Mouse (Mus musculus): ENCODE results near the gene Coa4. TPM values are rescaled to one million over a fixed set of nuclear protein-coding genes. Genes with fewer than 3 reads are reported as not detected.
A peak's percentile ranks its signal among the peaks of the same experiment; 100 is the strongest.

Gene Coa4
- 7.8 and 12.1 TPM in 2 replicates for total RNA-seq (2017)

- ATAC-seq (replicated peaks in 1 of 2; ENCODE audit: insufficient read depth in 1 of 2, low FRiP score in 2 of 2, low TSS enrichment in 1 of 2, low read depth in 1 of 2, poor library complexity in 2 of 2, severe bottlenecking in 2 of 2), result peak; percentile 97 to 98
Measured at GRCm38 (mm10) chr7:100536804-100537518, at the start of gene Coa4. Coa4 (plus strand) TSS chr7:100537071.

- ATAC-seq (replicated peaks in 1 of 2; ENCODE audit: insufficient read depth in 1 of 2, low FRiP score in 2 of 2, low TSS enrichment in 1 of 2, low read depth in 1 of 2, poor library complexity in 2 of 2, severe bottlenecking in 2 of 2), result no peak
Measured at GRCm38 (mm10) chr7:100487301-100487700, 49.6 kb upstream of the Coa4 start.

GRCm38 (mm10) chr7:100488474-100489048 is 48.3 kb upstream of the Coa4 start:
- no peak for ATAC-seq (replicated peaks in 1 of 2; ENCODE audit: insufficient read depth in 1 of 2, low FRiP score in 2 of 2, low TSS enrichment in 1 of 2, low read depth in 1 of 2, poor library complexity in 2 of 2, severe bottlenecking in 2 of 2)

GRCm38 (mm10) chr7:100492391-100493116 is 44.3 kb upstream of the Coa4 start:
- peak in 1 of 2 experiments; percentile 3; a peak in 2 of 4 replicates for ATAC-seq (replicated peaks in 1 of 2; ENCODE audit: insufficient read depth in 1 of 2, low FRiP score in 2 of 2, low TSS enrichment in 1 of 2, low read depth in 1 of 2, poor library complexity in 2 of 2, severe bottlenecking in 2 of 2)

- peak; percentile 76 for ATAC-seq (replicated peaks in 1 of 2; ENCODE audit: insufficient read depth in 1 of 2, low FRiP score in 2 of 2, low TSS enrichment in 1 of 2, low read depth in 1 of 2, poor library complexity in 2 of 2, severe bottlenecking in 2 of 2)
Measured at GRCm38 (mm10) chr7:100493117-100493483, 43.8 kb upstream of the Coa4 start, which contains the start of gene Ucp2. Ucp2 (plus strand) TSS chr7:100493337.

- peak in 1 of 2 experiments; percentile 3; a peak in 1 of 4 replicates for ATAC-seq (replicated peaks in 1 of 2; ENCODE audit: insufficient read depth in 1 of 2, low FRiP score in 2 of 2, low TSS enrichment in 1 of 2, low read depth in 1 of 2, poor library complexity in 2 of 2, severe bottlenecking in 2 of 2)
Measured at GRCm38 (mm10) chr7:100493484-100494414, 43.1 kb upstream of the Coa4 start.

GRCm38 (mm10) chr7:100494415-100494831 is 42.4 kb upstream of the Coa4 start:
- ATAC-seq (replicated peaks in 1 of 2; ENCODE audit: insufficient read depth in 1 of 2, low FRiP score in 2 of 2, low TSS enrichment in 1 of 2, low read depth in 1 of 2, poor library complexity in 2 of 2, severe bottlenecking in 2 of 2), result no peak

GRCm38 (mm10) chr7:100495042-100495441 is 41.8 kb upstream of the Coa4 start:
- no peak for ATAC-seq (replicated peaks in 1 of 2; ENCODE audit: insufficient read depth in 1 of 2, low FRiP score in 2 of 2, low TSS enrichment in 1 of 2, low read depth in 1 of 2, poor library complexity in 2 of 2, severe bottlenecking in 2 of 2)

- peak; percentile 69 to 80 for ATAC-seq (replicated peaks in 1 of 2; ENCODE audit: insufficient read depth in 1 of 2, low FRiP score in 2 of 2, low TSS enrichment in 1 of 2, low read depth in 1 of 2, poor library complexity in 2 of 2, severe bottlenecking in 2 of 2)
Measured at GRCm38 (mm10) chr7:100495581-100496251, 41.2 kb upstream of the Coa4 start.

GRCm38 (mm10) chr7:100496371-100496770 is 40.5 kb upstream of the Coa4 start:
- ATAC-seq (replicated peaks in 1 of 2; ENCODE audit: insufficient read depth in 1 of 2, low FRiP score in 2 of 2, low TSS enrichment in 1 of 2, low read depth in 1 of 2, poor library complexity in 2 of 2, severe bottlenecking in 2 of 2), result no peak

- no peak for ATAC-seq (replicated peaks in 1 of 2; ENCODE audit: insufficient read depth in 1 of 2, low FRiP score in 2 of 2, low TSS enrichment in 1 of 2, low read depth in 1 of 2, poor library complexity in 2 of 2, severe bottlenecking in 2 of 2)
Measured at GRCm38 (mm10) chr7:100496791-100497190, 40.1 kb upstream of the Coa4 start.

- ATAC-seq (replicated peaks in 1 of 2; ENCODE audit: insufficient read depth in 1 of 2, low FRiP score in 2 of 2, low TSS enrichment in 1 of 2, low read depth in 1 of 2, poor library complexity in 2 of 2, severe bottlenecking in 2 of 2), result no peak
Measured at GRCm38 (mm10) chr7:100497402-100497801, 39.5 kb upstream of the Coa4 start.

GRCm38 (mm10) chr7:100497982-100498381 is 38.9 kb upstream of the Coa4 start:
- ATAC-seq (replicated peaks in 1 of 2; ENCODE audit: insufficient read depth in 1 of 2, low FRiP score in 2 of 2, low TSS enrichment in 1 of 2, low read depth in 1 of 2, poor library complexity in 2 of 2, severe bottlenecking in 2 of 2), result no peak

GRCm38 (mm10) chr7:100499465-100499864 is 37.4 kb upstream of the Coa4 start:
- ATAC-seq (replicated peaks in 1 of 2; ENCODE audit: insufficient read depth in 1 of 2, low FRiP score in 2 of 2, low TSS enrichment in 1 of 2, low read depth in 1 of 2, poor library complexity in 2 of 2, severe bottlenecking in 2 of 2), result no peak

GRCm38 (mm10) chr7:100500276-100500977 is 36.4 kb upstream of the Coa4 start:
- no peak for ATAC-seq (replicated peaks in 1 of 2; ENCODE audit: insufficient read depth in 1 of 2, low FRiP score in 2 of 2, low TSS enrichment in 1 of 2, low read depth in 1 of 2, poor library complexity in 2 of 2, severe bottlenecking in 2 of 2)

Measured in hematopoietic stem cell, adult 5-6 weeks (primary cell).